Mouse (Mus musculus) hindbrain, embryonic 10.5 days (tissue): ENCODE measurements around the gene Cyb561. TPM values are rescaled to one million over a fixed set of nuclear protein-coding genes. Genes with fewer than 3 reads are reported as not detected.
A peak's percentile ranks its signal among the peaks of the same experiment; 100 is the strongest.

Source experiments
- DNase-seq: peaks from one replicate; pipeline ENCODE4 v3.0.0-alpha.2; 2017; ENCODE audit warnings: low spot score
- H3K27ac ChIP-seq: fragments of 300-500 bp; sonication (generic); 2 replicates; pipeline ENCODE4 v1.5.1; 2016; ENCODE audit warnings: mild to moderate bottlenecking, moderate library complexity
- H3K27me3 ChIP-seq: fragments of 300-500 bp; sonication (generic); 2 replicates; pipeline ENCODE4 v1.6.1; 2016; ENCODE audit warnings: mild to moderate bottlenecking; ENCODE audit not compliant: poor library complexity, insufficient read depth, severe bottlenecking
- H3K36me3 ChIP-seq: fragments of 300-500 bp; sonication (generic); 2 replicates; pipeline ENCODE4 v1.6.1; 2016; ENCODE audit warnings: mild to moderate bottlenecking, moderate library complexity
- H3K4me1 ChIP-seq: fragments of 300-500 bp; sonication (generic); replicated peaks from 2 replicates; pipeline ENCODE4 v1.6.1; 2016; ENCODE audit warnings: mild to moderate bottlenecking
- H3K4me3 ChIP-seq: fragments of 300-500 bp; sonication (generic); 2 replicates; pipeline ENCODE4 v1.5.1; 2016; ENCODE audit warnings: mild to moderate bottlenecking, moderate library complexity
- H3K9me3 ChIP-seq: fragments of 300-500 bp; sonication (generic); 2 replicates; pipeline ENCODE4 v1.6.1; 2016; ENCODE audit warnings: mild to moderate bottlenecking, moderate library complexity
- WGBS: fragments of 180-500 bp; shearing (Covaris S2); methylation state at CpG from one replicate; pipeline ENCODE4 v1.1.7; 2016; 5-methylcytosine and 5-hydroxymethylcytosine counted together
- polyA plus RNA-seq: library from polyadenylated mRNA; unstranded; fragments of >200 nt; fragmentation: Nextera tagmentation; extraction: Ambion mirVana; gene quantifications from 2 replicates; pipeline ENCODE4 v1.2.1, GENCODE M21; 2016

Gene Cyb561
- polyA plus RNA-seq, 1 experiment from 2014 or later = 23.6 TPM

DNA sequence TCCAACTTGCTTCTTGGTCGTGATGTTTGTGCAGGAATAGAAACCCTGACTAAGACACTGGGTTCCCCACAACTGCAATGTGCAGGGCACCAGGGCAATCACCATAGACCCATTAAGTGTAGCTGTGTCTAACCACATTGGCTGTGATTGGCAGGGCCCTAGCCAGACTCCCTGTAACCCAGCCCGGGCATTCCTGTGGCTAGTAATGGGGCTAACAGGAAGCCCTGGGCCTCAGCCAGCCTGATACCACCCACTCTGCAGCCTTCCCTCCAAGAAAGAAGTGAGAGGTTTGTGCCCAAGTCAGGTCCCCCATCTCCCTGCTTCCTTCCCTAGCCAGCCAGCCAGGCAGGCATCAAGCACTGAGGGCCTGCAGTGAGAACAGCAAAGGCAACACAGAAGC, 4.9 kb downstream of the Cyb561 start:
- no peak overlapping the region for H3K27ac ChIP-seq
- H3K36me3 ChIP-seq = no peaks in the 10 kb centered on the region
- H3K4me3 ChIP-seq = no peak overlapping the region
- H3K27me3 ChIP-seq = peaks cover 20% of the 10 kb centered on the region
- no peaks in the 10 kb centered on the region for H3K9me3 ChIP-seq
- no peak for DNase-seq
- 80% methylated on average over 2 of the region's 2 CpGs for WGBS
- peaks cover 53% of the 10 kb centered on the region for H3K4me1 ChIP-seq

DNA sequence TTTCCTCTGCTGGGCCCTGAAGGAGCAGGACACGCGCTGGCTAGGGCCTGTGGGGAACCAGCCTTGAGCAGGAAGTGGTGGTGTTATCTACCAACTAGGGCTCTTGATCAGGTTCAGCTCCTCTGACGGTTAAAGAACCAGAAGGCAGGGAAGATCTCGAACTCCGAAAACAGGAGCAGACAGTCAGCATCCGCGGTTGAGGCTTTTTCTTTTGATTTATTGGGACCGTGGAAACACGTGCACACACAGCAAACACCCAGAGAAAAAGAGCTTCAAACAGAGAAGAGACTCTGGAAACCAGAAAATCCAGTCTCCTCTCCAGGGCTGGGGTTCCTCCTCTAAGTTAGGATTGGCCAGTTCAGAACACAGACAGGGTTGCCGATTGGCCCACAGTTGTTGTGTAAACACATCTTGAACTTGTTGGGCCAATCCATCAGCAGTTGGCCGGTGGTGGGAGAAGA, 6.4 kb downstream of the Cyb561 start:
- WGBS = 51% methylated on average over 11 of the region's 11 CpGs
- H3K27me3 ChIP-seq = peaks cover 35% of the 10 kb centered on the region
- H3K4me3 ChIP-seq = no peak overlapping the region
- H3K4me1 ChIP-seq = peaks cover 54% of the 10 kb centered on the region
- no peaks in the 10 kb centered on the region for H3K9me3 ChIP-seq
- no peaks in the 10 kb centered on the region for H3K36me3 ChIP-seq
- no peak overlapping the region for H3K27ac ChIP-seq
- DNase-seq = no peak

DNA sequence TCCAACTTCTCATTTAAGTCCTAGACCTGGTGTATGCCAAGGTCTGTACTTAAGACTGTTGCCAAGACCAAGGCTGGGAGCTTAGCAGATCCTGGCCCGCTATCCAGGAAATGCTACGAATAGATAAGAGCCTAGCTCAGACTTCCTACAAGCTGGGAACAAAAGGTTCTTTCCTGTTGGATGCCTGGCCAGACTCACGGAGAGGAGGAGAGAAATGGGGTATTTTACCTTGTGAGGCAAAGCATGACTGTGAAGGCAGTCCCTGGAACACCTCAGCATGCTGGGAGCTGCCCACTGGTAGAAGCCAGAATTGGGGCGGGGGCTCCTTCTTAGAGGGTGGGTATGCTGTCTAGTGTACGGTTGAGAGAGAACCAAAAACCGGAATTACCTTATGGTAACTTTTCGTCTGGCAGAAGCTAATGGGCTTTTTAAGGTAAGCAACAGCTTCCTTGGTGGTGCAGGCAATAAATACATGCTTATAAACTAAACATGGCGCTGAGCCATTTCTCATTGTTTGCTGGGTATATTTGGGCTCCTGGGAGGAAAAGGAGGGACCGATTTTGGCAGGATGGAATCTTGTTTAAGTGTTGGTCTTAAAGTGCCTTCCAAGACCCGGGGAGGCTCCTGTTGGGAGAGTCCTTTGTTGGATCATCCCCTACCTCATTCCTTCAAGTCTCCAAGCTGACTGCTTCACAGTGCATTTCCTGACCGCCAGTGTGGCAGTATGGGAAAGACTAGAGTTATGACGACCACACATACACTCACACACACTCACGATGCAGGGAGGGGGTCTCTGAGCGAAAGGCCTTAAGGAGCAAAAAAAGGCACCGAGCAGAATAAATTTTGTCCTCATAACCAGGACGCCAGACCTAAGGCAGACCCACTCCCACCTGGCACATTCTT, 8.1 kb downstream of the Cyb561 start:
- H3K27ac ChIP-seq = 0 out of 2 replicates have a peak overlapping the region, but pooled peaks have one; percentile 85
- WGBS = 79% methylated on average over 16 of the region's 16 CpGs
- no peaks in the 10 kb centered on the region for H3K36me3 ChIP-seq
- peaks cover 45% of the 10 kb centered on the region for H3K27me3 ChIP-seq
- DNase-seq = no peak
- peaks cover 59% of the 10 kb centered on the region for H3K4me1 ChIP-seq
- H3K9me3 ChIP-seq = no peaks in the 10 kb centered on the region
- peak overlapping the region; percentile 67 for H3K4me3 ChIP-seq

DNA sequence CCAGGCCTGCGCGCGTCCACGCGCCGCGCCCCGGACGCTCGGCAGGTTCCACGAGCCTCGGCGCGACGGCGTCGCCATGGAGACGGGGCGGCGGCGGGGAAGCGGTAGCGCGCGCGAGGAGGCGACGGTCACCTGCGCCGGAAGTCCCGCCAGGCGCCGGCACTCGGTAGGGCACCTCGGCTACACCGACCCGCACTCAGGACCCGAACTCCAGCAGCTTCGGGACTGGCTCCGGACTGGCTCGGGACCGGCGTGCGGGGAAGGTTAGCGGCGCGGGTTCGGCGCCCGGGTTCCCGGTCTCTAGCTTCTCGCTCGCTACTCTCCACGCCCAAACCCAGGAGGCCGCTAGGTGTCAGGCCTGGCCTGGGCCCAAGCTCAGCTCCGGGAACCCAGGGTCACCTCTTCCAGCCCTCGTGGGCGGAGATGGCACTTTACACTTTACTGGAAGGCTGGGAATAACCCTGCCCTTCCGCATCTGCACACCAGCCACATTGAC, 9.0 kb downstream of the Cyb561 start:
- peak; percentile 73 for DNase-seq
- Histone ChIP-seq H3K9me3 (no peaks in the 10 kb centered on the region), H3K27ac (peak overlapping the region; percentile 85), H3K4me3 (peak overlapping the region; percentile 67), H3K36me3 (no peaks in the 10 kb centered on the region), H3K27me3 (peaks cover 45% of the 10 kb centered on the region), H3K4me1 (peaks cover 60% of the 10 kb centered on the region)
- WGBS = under 1% methylated on average over 59 of the region's 59 CpGs

DNA sequence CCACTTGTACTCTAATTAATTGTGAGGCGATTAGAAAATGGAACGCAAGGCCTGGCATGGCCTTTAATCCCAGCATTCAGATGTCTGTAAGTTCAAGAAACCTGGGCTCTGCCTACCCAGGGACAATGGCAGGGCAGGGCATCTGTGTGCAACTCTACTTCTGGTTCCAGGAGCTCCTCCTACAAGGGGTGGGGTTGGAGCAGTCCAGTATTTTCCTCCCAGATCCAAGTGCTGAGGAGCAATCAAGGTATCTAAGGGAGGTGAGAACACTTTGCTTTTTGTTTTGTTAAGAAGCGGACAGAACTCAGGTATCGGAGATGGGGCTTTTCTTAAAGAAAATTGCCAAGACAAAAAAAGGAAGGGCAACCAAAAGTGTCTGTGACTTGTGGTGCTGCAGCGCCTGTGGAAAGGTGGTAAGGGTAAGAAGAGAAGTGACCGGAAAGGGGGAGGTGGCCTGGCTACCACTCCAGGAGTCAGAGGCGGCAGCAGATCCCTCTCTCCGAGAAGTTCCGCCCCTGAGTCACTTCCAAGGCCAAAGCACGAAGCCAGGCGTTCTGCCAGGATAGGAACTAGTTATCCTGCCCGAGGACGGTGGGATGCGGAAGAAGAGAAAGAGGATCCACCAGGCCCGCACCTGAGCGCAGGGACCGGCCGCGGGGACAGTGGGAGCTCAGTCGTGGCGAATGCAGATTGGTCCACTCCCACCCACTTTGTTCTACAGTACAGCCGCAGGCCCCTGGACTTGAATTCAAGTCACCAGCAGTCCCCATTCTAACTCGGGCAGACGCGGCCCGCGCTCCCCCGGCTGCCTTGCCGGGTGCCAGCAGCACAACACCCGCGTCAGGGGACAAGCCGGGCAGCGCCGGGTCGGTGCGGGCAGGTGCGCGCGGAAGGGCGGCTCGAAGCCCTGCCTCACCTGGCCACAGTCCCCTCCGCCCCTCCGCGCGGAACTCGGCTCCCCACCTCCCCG, 9.7 kb downstream of the Cyb561 start:
- H3K36me3 ChIP-seq = no peaks in the 10 kb centered on the region
- WGBS = 6% methylated on average over 47 of the region's 47 CpGs
- H3K4me1 ChIP-seq = peaks cover 65% of the 10 kb centered on the region
- H3K27me3 ChIP-seq = peaks cover 46% of the 10 kb centered on the region
- H3K27ac ChIP-seq = peak overlapping the region; percentile 85
- DNase-seq = peak; percentile 51
- no peaks in the 10 kb centered on the region for H3K9me3 ChIP-seq
- H3K4me3 ChIP-seq = peak overlapping the region; percentile 67

DNA sequence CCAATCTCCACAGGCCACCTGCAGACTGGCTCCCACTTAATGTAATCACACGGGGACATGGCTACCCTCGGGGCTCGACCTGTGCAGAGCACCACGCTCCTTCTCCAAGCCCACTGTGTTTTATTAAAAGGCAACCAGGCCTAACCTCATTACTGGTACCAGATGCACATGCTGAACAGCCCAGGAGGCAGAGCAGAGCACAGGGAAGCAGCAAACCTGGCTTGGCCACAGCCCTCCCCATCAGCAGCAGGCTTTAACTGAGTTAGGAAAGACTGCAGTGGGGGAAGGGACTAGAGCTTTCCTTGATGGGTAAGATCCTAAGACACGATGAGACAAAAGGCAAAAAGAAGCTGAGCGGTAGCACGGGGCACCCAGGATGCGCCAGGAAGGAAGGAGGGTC, 11.2 kb downstream of the Cyb561 start:
- H3K4me1 ChIP-seq = peaks cover 61% of the 10 kb centered on the region
- no peak for DNase-seq
- no peak overlapping the region for H3K27ac ChIP-seq
- H3K36me3 ChIP-seq = no peaks in the 10 kb centered on the region
- H3K27me3 ChIP-seq = peaks cover 49% of the 10 kb centered on the region
- no peaks in the 10 kb centered on the region for H3K9me3 ChIP-seq
- H3K4me3 ChIP-seq = no peak overlapping the region
- 71% methylated on average over 8 of the region's 8 CpGs for WGBS

DNA sequence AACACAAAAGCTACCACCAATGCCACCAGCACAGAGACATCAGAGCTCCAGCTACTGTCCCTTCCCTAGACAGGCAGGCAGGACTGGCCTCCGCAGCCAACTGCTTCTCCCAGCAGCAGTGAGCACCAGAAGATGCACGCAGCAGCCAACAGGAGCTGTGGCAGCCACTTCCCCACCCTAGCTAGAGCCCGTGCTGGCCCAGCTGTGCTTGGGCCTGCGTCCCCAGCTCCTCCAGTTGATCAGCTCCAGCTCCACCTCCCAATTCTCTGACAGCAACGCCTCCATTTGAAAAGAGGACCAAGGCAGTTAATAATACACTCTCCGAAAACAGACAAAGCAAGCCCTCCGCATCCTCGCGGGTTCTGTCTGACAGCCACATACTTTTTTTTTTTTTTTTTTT, 14.4 kb downstream of the Cyb561 start:
- WGBS = 46% methylated on average over 9 of the region's 9 CpGs
- peaks cover 33% of the 10 kb centered on the region for H3K27me3 ChIP-seq
- 0 out of 2 replicates have a peak, but pooled peaks cover 3% of the 10 kb centered on the region for H3K36me3 ChIP-seq
- no peaks in the 10 kb centered on the region for H3K9me3 ChIP-seq
- DNase-seq = no peak
- peak overlapping the region; percentile 56; the same call in 1 of the 2 replicates for H3K27ac ChIP-seq
- peaks cover 68% of the 10 kb centered on the region for H3K4me1 ChIP-seq
- H3K4me3 ChIP-seq = no peak overlapping the region

DNA sequence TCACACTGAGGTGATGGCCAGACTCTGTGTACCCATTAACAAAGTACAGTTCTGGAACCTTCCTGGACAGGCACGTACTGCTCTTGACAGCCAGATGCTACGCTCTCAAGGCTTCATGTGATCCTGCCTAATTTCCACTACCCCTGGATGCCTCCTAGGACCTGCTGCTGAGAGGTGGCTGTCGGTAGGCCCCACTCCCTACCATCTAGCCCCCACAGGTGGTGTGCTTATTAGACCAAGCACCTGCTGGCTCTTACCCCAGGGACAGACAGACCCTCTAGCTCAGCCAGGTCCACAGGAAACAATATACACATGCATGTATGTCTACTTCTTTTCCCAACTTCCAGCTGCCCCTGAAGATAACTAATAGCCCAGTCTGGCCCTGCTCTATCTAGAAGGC, 16.2 kb downstream of the Cyb561 start:
- H3K27me3 ChIP-seq = peaks cover 16% of the 10 kb centered on the region
- DNase-seq = no peak
- 92% methylated on average over 3 of the region's 3 CpGs for WGBS
- no peaks in the 10 kb centered on the region for H3K9me3 ChIP-seq
- no peak overlapping the region for H3K27ac ChIP-seq
- no peak overlapping the region for H3K4me3 ChIP-seq
- H3K36me3 ChIP-seq = 0 out of 2 replicates have a peak, but pooled peaks cover 3% of the 10 kb centered on the region
- H3K4me1 ChIP-seq = peaks cover 58% of the 10 kb centered on the region

DNA sequence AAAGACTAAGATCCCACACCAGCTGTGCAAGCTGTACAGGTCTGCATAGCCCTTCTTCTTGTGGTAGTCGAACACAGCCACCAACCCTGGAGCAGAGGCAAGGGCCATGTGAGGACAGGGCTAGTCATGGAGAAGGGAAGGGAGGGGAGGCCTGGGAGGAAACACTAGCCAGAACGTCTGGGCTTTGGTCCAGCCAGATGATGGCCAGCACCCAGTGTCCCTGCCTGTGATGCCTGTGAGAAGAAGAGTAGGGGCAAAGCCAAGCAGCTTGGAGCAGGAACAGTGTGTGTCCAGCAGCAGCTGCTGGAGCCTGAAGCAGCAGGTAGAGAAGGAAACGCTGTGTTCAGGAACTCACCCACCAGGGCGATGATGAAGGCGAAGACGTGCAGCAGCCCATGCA, 16.9 kb downstream of the Cyb561 start:
- H3K36me3 ChIP-seq = 0 out of 2 replicates have a peak, but pooled peaks cover 3% of the 10 kb centered on the region
- DNase-seq = no peak
- H3K4me3 ChIP-seq = no peak overlapping the region
- H3K27ac ChIP-seq = peak overlapping the region; percentile 86; the same call in 1 of the 2 replicates
- WGBS = 95% methylated on average over 6 of the region's 6 CpGs
- peaks cover 8% of the 10 kb centered on the region for H3K27me3 ChIP-seq
- peaks cover 50% of the 10 kb centered on the region for H3K4me1 ChIP-seq
- no peaks in the 10 kb centered on the region for H3K9me3 ChIP-seq

DNA sequence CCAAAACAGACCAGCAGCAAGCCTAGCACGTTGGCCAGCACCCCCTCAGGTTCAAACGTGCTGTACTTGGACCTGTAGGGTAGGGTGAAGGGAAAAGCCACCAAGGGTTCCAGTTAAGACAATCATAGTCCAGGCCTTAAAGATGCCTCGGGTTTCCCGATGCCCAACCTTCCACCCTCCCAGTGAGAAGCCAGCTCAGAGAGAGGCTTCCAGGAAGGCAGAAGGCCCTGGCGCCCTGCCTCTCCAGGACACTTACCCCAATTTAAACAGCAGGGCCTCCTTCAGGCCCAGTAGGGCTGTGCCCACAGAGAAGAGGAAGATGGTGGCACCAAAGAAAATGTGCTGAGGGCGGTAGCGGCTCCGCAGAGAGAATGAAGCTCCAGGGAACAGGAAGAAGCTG, 17.6 kb downstream of the Cyb561 start:
- Histone ChIP-seq H3K9me3 (no peaks in the 10 kb centered on the region), H3K4me3 (no peak overlapping the region), H3K36me3 (0 out of 2 replicates have a peak, but pooled peaks cover 3% of the 10 kb centered on the region), H3K4me1 (peaks cover 44% of the 10 kb centered on the region), H3K27ac (peak overlapping the region; percentile 86), H3K27me3 (peaks cover 4% of the 10 kb centered on the region; the same call in 1 of the 2 replicates)
- whole genome bisulfite sequencing = 88% methylated on average over 8 of the region's 8 CpGs
- no peak for DNase-seq

DNA sequence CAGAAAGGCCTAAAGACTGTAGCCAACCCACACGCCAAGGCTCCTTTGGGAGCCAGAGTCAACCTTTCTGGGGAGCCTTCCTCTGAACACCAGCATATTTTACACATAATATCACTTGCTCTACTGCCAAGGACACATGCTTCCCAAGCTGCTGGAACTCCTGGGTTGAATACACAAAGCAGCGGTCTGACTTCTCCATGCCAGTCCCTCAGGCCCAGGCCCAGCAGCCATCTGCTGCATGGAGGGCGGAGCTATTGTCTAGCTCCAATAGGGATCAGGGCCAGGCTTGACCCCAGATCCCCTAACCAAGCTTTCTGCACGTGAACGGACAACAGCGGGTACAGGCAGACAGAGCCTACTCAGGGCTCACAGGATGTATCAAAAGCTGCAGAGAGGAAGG, 18.3 kb downstream of the Cyb561 start:
- DNase-seq = peak; percentile 67
- Histone ChIP-seq H3K4me3 (no peak overlapping the region), H3K9me3 (no peaks in the 10 kb centered on the region), H3K4me1 (peaks cover 38% of the 10 kb centered on the region), H3K27ac (peak overlapping the region; percentile 86), H3K27me3 (peaks cover 4% of the 10 kb centered on the region; the same call in 1 of the 2 replicates), H3K36me3 (0 out of 2 replicates have a peak, but pooled peaks cover 3% of the 10 kb centered on the region)
- 37% methylated on average over 6 of the region's 6 CpGs for WGBS

DNA sequence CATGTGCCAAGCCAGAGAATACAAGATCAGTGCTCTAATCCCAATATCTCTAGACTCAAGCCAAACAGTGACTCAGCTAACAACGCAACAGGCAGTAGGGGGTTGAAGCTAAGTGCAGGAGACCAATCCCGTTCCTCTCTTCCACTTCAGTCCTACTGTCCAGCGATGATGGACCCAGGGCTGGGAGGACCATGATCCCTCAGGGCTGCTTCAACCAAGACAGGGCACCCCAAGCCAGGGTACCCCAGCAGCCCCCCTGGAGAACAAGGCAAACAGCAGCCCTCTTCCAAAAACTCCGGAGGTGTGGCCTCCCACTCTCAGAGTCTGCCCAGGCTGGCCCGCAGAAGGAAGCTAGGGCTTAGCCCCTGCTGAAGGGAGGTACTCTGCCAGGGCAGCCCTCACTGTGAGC, 18.8 kb downstream of the Cyb561 start:
- WGBS = 76% methylated on average over 5 of the region's 5 CpGs
- peak overlapping the region; percentile 86 for H3K27ac ChIP-seq
- H3K4me3 ChIP-seq = no peak overlapping the region
- DNase-seq = no peak
- H3K36me3 ChIP-seq = 0 out of 2 replicates have a peak, but pooled peaks cover 3% of the 10 kb centered on the region
- H3K27me3 ChIP-seq = peaks cover 4% of the 10 kb centered on the region; the same call in 1 of the 2 replicates
- no peaks in the 10 kb centered on the region for H3K9me3 ChIP-seq
- peaks cover 38% of the 10 kb centered on the region for H3K4me1 ChIP-seq
